Mouse (Mus musculus) embryonic fibroblast, embryonic 13.5 days (primary cell): ENCODE measurements at regions not wholly inside any gene's neighbourhood (a gene's known extent, or its start where the extent isn't known, plus 50 kb on each side); places are given as distances from the start of the nearest gene placed in this dataset.

Experiments
- H3K27ac ChIP-seq: 2 replicates; pipeline ENCODE4 v1.5.1; 2012; ENCODE audit warnings: low read length, control low read depth, inconsistent platforms; ENCODE audit not compliant: insufficient read depth
- H3K4me1 ChIP-seq: 2 replicates; pipeline ENCODE4 v1.6.1; 2011; ENCODE audit warnings: low read length; ENCODE audit not compliant: control insufficient read depth, insufficient read depth
- H3K4me3 ChIP-seq: 2 replicates; pipeline ENCODE4 v1.5.1; 2011; ENCODE audit warnings: mild to moderate bottlenecking, control low read depth, low read length; ENCODE audit not compliant: insufficient read depth
- CTCF ChIP-seq: IDR thresholded peaks from 2 replicates; pipeline ENCODE4 v1.5.1; 2011; ENCODE audit warnings: mild to moderate bottlenecking, control low read depth, low read length, moderate library complexity, borderline replicate concordance; ENCODE audit not compliant: insufficient read depth
- POLR2A ChIP-seq: IDR thresholded peaks from 2 replicates; pipeline ENCODE4 v1.6.1; 2011; ENCODE audit warnings: low read depth, mild to moderate bottlenecking, control low read depth, low read length, moderate library complexity

DNA sequence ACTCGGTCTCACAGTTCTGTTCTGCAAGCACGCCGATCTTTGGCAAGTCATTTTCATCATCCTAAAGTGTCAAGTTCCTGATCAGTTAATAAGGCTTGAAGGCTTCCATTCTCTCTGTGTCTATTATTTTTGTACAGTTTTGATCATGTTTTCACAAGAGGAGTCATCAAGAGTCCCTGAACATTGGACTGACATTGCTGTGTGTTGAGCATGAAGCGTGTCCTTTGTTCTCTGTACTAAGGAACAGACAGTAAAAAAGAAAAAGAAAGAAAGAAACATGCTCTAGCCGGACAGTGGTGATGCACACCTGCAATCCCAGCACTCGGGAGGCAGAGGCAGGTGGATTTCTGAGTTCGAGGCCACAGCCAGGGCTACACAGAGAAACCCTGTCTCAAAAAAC lies 955.4 kb downstream of the Epha4 start:
- Histone ChIP-seq H3K4me3 (no peak overlapping the region), H3K27ac (no peak overlapping the region), H3K4me1 (no peaks in the 10 kb centered on the region)
- no peak for TF ChIP-seq CTCF
- no peak for TF ChIP-seq POLR2A

DNA sequence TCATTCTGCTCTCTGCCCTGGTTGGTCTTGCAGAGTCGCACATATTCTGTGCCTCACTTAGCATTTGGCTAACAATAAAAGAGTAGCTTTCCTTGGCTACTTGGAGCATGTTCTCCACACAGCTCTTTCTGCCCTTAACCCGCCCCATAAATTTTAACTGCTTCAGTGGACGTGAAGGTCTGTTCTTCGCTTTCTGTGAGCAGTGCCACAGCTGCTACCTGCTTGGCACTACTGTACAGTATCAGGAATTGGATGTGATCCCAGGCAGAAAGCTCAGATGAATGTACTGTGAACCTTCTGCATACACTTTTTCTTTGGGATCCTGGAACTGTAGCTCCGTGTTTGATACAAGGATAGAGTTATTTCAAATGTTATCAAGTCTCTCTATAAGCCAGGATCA lies 939.4 kb downstream of the Epha4 start:
- no peaks in the 10 kb centered on the region for H3K4me1 ChIP-seq
- TF ChIP-seq CTCF (no peak), POLR2A (no peak)
- no peak overlapping the region for H3K27ac ChIP-seq
- H3K4me3 ChIP-seq: no peak overlapping the region

DNA sequence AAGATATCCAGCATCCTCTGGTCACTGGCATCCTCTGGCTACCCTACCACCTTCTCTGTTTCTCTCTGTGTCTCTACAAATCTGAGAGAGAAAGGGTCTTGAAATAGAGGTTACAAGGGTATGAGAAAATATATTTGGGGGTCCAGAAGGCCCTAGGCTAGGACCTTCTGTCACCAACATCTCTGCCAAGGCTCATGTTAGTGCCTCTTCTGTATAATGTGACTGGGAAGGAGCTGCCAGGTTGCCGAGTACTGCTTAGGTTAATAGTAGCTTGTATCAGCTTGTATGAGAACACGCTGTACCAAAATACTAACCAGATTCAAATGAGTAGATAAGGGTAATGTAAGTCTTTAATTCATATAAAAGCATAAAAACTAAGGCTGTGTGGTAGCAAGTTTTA lies 929.0 kb downstream of the Epha4 start:
- H3K27ac ChIP-seq: no peak overlapping the region
- no peaks in the 10 kb centered on the region for H3K4me1 ChIP-seq
- H3K4me3 ChIP-seq: no peak overlapping the region
- no peak for TF ChIP-seq CTCF
- TF ChIP-seq POLR2A: no peak

DNA sequence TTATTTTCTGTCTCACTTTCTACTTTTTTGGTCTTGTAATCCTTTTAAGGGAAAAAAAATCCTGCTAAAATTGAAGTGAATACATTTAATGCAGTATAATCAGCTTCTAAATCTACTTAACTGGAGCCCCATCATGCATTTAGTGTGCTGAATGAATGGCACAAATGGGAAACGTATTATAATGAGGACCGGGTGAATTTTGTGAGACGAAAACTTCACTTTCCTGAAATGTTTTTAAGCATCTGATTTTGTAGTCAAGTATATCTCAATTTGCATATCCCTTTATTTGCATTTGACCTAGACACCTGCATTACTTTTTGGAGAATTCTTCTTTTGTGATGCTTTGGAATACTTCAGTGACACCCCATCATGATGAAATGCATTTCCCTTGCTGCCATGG lies 889.1 kb downstream of the Epha4 start:
- Histone ChIP-seq H3K4me1 (peaks cover 3% of the 10 kb centered on the region; the same call in 1 of the 2 replicates), H3K4me3 (no peak overlapping the region), H3K27ac (no peak overlapping the region)
- no peak for TF ChIP-seq CTCF
- TF ChIP-seq POLR2A: no peak

DNA sequence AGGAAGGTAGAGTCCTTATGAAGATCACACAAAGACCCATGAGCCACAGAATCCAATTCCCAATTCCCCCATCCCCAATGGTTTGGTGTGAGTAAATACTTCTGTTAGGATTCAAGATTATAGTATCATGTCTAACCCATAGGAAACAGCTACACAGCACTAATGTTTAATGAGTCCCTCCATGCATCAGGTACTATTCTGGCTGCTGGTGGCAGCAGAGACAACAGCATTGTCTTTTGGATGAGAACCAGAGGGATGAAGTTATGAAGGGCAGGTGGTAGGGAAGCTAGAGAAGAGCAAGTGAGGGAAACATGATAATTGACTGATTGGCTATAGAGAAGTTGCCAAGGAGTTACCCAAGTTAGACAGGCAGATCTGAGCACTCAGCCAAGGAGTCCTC lies 885.0 kb downstream of the Epha4 start:
- H3K4me3 ChIP-seq: no peak overlapping the region
- H3K27ac ChIP-seq: no peak overlapping the region
- TF ChIP-seq POLR2A (no peak), CTCF (no peak)
- peaks cover 3% of the 10 kb centered on the region; the same call in 1 of the 2 replicates for H3K4me1 ChIP-seq

DNA sequence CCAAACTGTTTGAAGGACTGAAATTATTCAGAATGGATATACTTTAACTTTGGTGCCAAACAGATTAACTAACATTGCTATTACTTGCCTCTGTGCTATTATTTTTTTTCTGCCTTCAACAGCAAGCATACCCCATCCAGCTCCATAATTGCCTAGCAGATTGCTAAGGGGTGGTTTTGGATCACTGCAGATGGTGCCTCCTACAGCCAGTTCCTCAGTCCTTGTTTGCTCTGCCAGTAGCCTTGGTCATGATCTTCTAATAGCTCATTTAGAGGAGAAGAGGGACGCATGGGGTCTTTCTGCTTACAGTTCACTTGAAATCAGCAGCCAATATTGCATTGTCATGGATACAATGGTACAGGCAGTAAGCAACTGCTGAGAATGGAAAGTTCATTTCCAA lies 880.8 kb downstream of the Epha4 start:
- TF ChIP-seq POLR2A (no peak), CTCF (no peak)
- no peak overlapping the region for H3K27ac ChIP-seq
- H3K4me3 ChIP-seq: no peak overlapping the region
- H3K4me1 ChIP-seq: peaks cover 3% of the 10 kb centered on the region; the same call in 1 of the 2 replicates

DNA sequence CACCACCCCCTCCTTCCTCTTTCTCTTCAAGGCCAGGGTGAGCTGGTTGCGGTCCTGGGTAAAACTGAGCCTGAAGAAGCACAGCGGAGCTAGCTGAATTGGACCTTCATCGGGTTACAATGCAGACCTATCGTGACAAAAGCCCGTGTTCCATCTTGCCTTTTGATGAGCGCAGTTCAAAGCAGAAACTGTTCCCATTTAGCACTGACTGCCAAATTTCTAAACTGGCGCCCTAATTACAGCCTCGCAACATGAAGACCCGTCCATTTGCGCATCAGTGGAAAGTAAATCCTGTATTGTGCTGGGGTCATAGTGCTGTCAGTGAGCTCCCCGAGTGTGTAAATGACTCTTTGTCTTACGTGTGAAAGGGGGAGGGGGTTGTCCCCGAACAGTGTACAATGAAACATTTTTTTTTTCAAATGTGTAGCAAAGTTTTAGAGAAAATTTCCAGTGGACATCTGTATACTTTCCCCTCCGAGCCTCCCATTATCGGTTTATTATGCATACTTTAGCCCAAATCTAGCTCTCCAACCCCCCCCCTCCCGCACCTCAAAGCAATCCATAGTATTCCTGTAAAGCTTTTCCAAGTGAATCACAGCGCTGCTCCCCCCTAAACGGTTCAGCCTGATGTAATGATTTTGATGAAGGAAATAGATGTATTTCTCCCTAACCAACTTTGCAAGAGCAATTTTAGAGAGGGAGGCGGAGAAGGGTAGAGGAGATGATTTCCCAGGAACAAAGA lies 877.4 kb downstream of the Epha4 start:
- TF ChIP-seq POLR2A: no peak
- TF ChIP-seq CTCF: no peak
- no peaks in the 10 kb centered on the region for H3K4me1 ChIP-seq
- no peak overlapping the region for H3K4me3 ChIP-seq
- H3K27ac ChIP-seq: no peak overlapping the region

DNA sequence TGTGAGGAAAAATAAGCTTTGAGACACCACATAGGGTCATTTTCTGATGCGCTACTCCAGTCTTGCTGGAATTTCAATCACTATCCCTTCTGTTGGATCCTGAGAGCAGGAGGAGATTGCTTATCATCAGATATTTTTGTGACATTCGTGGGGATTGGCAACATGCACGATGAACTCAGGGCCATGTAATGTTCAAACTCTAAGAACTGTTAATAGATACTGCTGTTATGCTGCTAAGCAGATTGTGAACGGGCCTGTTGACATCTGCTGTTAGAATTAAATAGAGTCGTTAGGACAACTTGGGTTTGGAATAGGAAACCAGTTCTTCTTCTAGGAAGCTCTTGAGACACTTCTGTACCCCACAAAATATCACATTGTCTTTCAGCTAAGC lies 876.9 kb downstream of the Epha4 start:
- no peak overlapping the region for H3K4me3 ChIP-seq
- TF ChIP-seq CTCF (no peak), POLR2A (no peak)
- H3K27ac ChIP-seq: no peak overlapping the region
- no peaks in the 10 kb centered on the region for H3K4me1 ChIP-seq

DNA sequence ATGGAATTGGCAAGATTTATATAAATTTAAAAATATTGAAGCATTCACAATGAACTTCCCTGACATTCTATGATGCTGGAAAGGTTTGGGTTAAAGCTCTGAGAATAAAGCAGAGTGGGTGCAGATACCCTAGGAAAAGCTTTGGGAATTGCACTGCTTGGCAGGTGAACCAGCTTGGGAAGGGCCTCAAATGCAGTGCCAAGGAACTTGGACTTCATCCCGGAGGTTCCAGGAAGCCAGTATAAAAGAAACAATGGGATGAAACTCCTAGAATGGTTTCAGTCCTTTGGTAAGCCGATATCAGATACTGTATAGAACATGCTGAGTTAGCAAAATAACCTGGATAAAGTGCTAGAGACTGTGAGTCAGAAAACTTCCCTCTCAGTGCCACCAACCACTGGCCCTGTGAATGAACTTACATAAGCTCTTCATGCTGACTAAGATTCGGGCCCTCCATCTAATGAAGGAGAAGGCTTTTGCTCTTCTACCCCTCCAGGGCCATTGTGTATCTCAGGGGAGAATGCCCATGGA lies 873.6 kb downstream of the Epha4 start:
- H3K4me3 ChIP-seq: no peak overlapping the region
- no peak for TF ChIP-seq CTCF
- no peak for TF ChIP-seq POLR2A
- no peak overlapping the region for H3K27ac ChIP-seq
- H3K4me1 ChIP-seq: no peaks in the 10 kb centered on the region

DNA sequence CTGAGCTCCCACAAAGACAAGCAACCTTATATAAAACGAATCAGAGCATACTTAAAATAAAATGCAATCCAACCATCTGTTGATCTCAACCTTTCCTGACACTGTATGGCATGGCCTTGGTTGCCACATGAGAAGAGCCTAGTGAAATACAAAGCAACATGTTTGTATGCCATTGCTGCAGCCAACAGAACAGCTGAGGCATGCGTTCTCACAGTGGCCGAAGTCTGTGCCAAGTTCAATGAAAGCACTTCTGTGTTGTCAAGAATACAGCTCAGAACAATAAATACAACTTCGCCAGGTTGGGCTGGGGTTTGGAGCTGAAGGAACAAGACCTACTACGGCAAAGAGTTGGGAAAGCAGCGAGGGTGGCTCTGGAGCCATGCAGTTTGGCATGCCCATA lies 872.2 kb downstream of the Epha4 start:
- Histone ChIP-seq H3K27ac (no peak overlapping the region), H3K4me1 (no peaks in the 10 kb centered on the region), H3K4me3 (no peak overlapping the region)
- no peak for TF ChIP-seq CTCF
- no peak for TF ChIP-seq POLR2A

DNA sequence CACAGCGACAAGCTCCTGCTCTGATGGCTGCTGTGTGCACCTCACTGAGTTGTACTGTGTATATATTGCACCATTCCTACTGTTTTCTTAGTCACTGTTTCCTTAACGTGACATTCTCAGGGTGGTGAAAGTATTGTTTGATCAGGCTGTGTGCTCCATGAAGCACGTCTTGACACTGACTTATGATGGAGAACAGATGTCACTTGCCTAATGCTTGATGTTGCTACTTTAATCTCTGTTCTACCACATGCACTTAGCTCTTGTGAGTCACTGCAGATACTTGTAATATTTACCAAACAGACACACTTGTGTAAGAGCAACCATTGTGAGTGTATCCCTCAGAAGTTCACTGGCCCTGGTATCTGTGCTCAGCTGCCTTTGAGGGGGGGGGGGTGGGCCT lies 870.0 kb downstream of the Epha4 start:
- no peaks in the 10 kb centered on the region for H3K4me1 ChIP-seq
- TF ChIP-seq CTCF: no peak
- no peak for TF ChIP-seq POLR2A
- H3K4me3 ChIP-seq: no peak overlapping the region
- no peak overlapping the region for H3K27ac ChIP-seq
